ENCODE assay signal across 10 mouse cellular contexts in genomic region chr4:41609681-41610593, GRCm38 (mm10). TPM values are rescaled to one million over a fixed set of nuclear protein-coding genes. Genes with fewer than 3 reads are reported as not detected.
A peak's percentile ranks its signal among the peaks of the same experiment; 100 is the strongest.
DNase-seq lines count a peak whose midpoint lies in the region; ATAC-seq and TF ChIP-seq lines count a peak whose summit lies in the region.
"Had no signal": no experiment of that assay in that cellular context is flagged by ENCODE, and none has a peak within 500 bp of the region (broad histone marks: within the 10 kb centered on the region; RNA-seq: fewer than 3 reads in every experiment).

No protein-coding gene starts in this region.

- peak; percentile 43 for TF ChIP-seq CTCF in lung, postnatal 0 days (IDR thresholded peaks at IDR 0.05)
- TF ChIP-seq CTCF in cortical plate, adult 2 months (IDR thresholded peaks at IDR 0.05; ENCODE audit: extremely low read depth, insufficient read depth, low read length): peak; percentile 25; the same call in 1 of the 2 replicates

- H3K36me3 ChIP-seq in hindbrain, embryonic 10.5 days: no peaks in the 10 kb centered on the region
- H3K36me3 ChIP-seq in hindbrain, embryonic 11.5 days (ENCODE audit: control insufficient read depth, insufficient read depth, low read length): no peaks in the 10 kb centered on the region
- no peaks in the 10 kb centered on the region for H3K36me3 ChIP-seq in lung, postnatal 0 days (ENCODE audit: insufficient read depth, low read length)
- H3K36me3 ChIP-seq: embryonic facial prominence, embryonic 15.5 days; neural tube, embryonic 12.5 days had no signal

- no peak for ATAC-seq in hindbrain, embryonic 11.5 days (ENCODE audit: low FRiP score)
- ATAC-seq in lung, postnatal 0 days: no peak

- WGBS in hindbrain, embryonic 10.5 days: 81% methylated on average over 10 of the region's 10 CpGs
- 82% methylated on average over 10 of the region's 10 CpGs for WGBS in hindbrain, embryonic 11.5 days
- WGBS in lung, postnatal 0 days: 71% methylated on average over 10 of the region's 10 CpGs

- TF ChIP-seq EP300 in lung, postnatal 0 days (IDR thresholded peaks at IDR 0.05): no peak

- no peak overlapping the region for H3K4me2 ChIP-seq in hindbrain, embryonic 11.5 days (replicated peaks; ENCODE audit: low read depth, low read length)
- H3K4me2 ChIP-seq in lung, postnatal 0 days (replicated peaks; ENCODE audit: low read depth, low read length): no peak overlapping the region
- H3K4me2 ChIP-seq: embryonic facial prominence, embryonic 15.5 days; neural tube, embryonic 12.5 days had no signal

- DNase-seq in hindbrain, embryonic 10.5 days (ENCODE audit: low spot score): no peak
- DNase-seq in hindbrain, embryonic 11.5 days (ENCODE audit: low spot score): no peak
- no peak for DNase-seq in lung, postnatal 0 days (ENCODE audit: low spot score)
- DNase-seq in lung, postnatal 25 days (ENCODE audit: low spot score): no peak
- peak; percentile 56 for DNase-seq in thymus, postnatal 14 days
- DNase-seq in left cerebral cortex, adult 9 months (ENCODE audit: low spot score in 2 of 2): no peak
- DNase-seq in urinary bladder, postnatal 14 days (ENCODE audit: low spot score): no peak

- H3K9me3 ChIP-seq in hindbrain, embryonic 10.5 days: no peaks in the 10 kb centered on the region
- H3K9me3 ChIP-seq in hindbrain, embryonic 11.5 days (ENCODE audit: control insufficient read depth, low read length): no peaks in the 10 kb centered on the region
- H3K9me3 ChIP-seq in lung, postnatal 0 days (ENCODE audit: low read length): no peaks in the 10 kb centered on the region
- H3K9me3 ChIP-seq: embryonic facial prominence, embryonic 15.5 days; neural tube, embryonic 12.5 days had no signal

- H3K4me1 ChIP-seq in hindbrain, embryonic 10.5 days (replicated peaks): peaks cover 44% of the 10 kb centered on the region
- H3K4me1 ChIP-seq in hindbrain, embryonic 11.5 days (replicated peaks; ENCODE audit: control insufficient read depth, insufficient read depth, low read length): peaks cover 4% of the 10 kb centered on the region; the same call in 1 of the 2 replicates
- H3K4me1 ChIP-seq in lung, postnatal 0 days (ENCODE audit: insufficient read depth, low read depth, low read length): no peaks in the 10 kb centered on the region
- H3K4me1 ChIP-seq in cortical plate, adult 2 months (ENCODE audit: control insufficient read depth, insufficient read depth, low read length): no peaks in the 10 kb centered on the region
- H3K4me1 ChIP-seq: embryonic facial prominence, embryonic 15.5 days had no signal

- H3K4me3 ChIP-seq in hindbrain, embryonic 10.5 days: no peak overlapping the region
- H3K4me3 ChIP-seq in hindbrain, embryonic 11.5 days (ENCODE audit: low read depth, low read length): no peak overlapping the region
- no peak overlapping the region for H3K4me3 ChIP-seq in lung, postnatal 0 days (ENCODE audit: low read depth, low read length)
- no peak overlapping the region for H3K4me3 ChIP-seq in cortical plate, adult 2 months (ENCODE audit: insufficient read depth, low read length)
- H3K4me3 ChIP-seq: embryonic facial prominence, embryonic 15.5 days; neural tube, embryonic 12.5 days had no signal

- no peak overlapping the region for H3K9ac ChIP-seq in hindbrain, embryonic 11.5 days (ENCODE audit: low read depth, low read length)
- no peak overlapping the region for H3K9ac ChIP-seq in lung, postnatal 0 days (replicated peaks; ENCODE audit: low read depth)
- H3K9ac ChIP-seq: embryonic facial prominence, embryonic 15.5 days; neural tube, embryonic 12.5 days had no signal

- no peak for TF ChIP-seq POLR2A in cortical plate, adult 2 months (IDR thresholded peaks at IDR 0.05; ENCODE audit: extremely low read depth, insufficient read depth, low read length)

- peaks cover 3% of the 10 kb centered on the region; the same call in 1 of the 2 replicates for H3K27me3 ChIP-seq in hindbrain, embryonic 10.5 days (ENCODE audit: insufficient read depth, poor library complexity, severe bottlenecking)
- no peaks in the 10 kb centered on the region for H3K27me3 ChIP-seq in hindbrain, embryonic 11.5 days (ENCODE audit: control insufficient read depth, insufficient read depth, low read length)
- H3K27me3 ChIP-seq in lung, postnatal 0 days (replicated peaks; ENCODE audit: insufficient read depth, low read length): no peaks in the 10 kb centered on the region

- peak overlapping the region; percentile 80; the same call in 1 of the 2 replicates for H3K27ac ChIP-seq in hindbrain, embryonic 10.5 days
- H3K27ac ChIP-seq in hindbrain, embryonic 11.5 days (ENCODE audit: low read depth, low read length): no peak overlapping the region
- H3K27ac ChIP-seq in lung, postnatal 0 days (ENCODE audit: low read length): no peak overlapping the region
- H3K27ac ChIP-seq in cortical plate, adult 2 months (ENCODE audit: insufficient read depth, low read length): no peak overlapping the region
- H3K27ac ChIP-seq: embryonic facial prominence, embryonic 15.5 days; neural tube, embryonic 12.5 days had no signal

RNA-seq across cellular contexts. Expression of gene Enho, which starts 30.2 kb away (rescaled TPM):
- 27.3 and 50.9 TPM in 2 replicates for polyA plus RNA-seq in hindbrain, embryonic 10.5 days (2016; fragmentation: Nextera tagmentation; extraction: Ambion mirVana)
- 42.4 and 42.7 TPM in 2 replicates for polyA plus RNA-seq in hindbrain, embryonic 11.5 days (2014; fragmentation: Nextera tagmentation; extraction: Ambion mirVana)
- 18.9 and 25.0 TPM in 2 replicates for polyA plus RNA-seq in lung, postnatal 0 days (2015; fragmentation: Nextera tagmentation; extraction: Ambion mirVana)
- polyA plus RNA-seq in cortical plate, adult 2 months (2012; rRNA removed): 88.2 and 97.6 TPM in 2 replicates

RNA-seq across cellular contexts. Expression of gene Dnaic1, which starts 40.4 kb away (rescaled TPM):
- 1.4 and 4.3 TPM in 2 replicates for polyA plus RNA-seq in hindbrain, embryonic 10.5 days (2016; fragmentation: Nextera tagmentation; extraction: Ambion mirVana)
- 2.9 and 3.2 TPM in 2 replicates for polyA plus RNA-seq in hindbrain, embryonic 11.5 days (2014; fragmentation: Nextera tagmentation; extraction: Ambion mirVana)
- 8.9 and 9.0 TPM in 2 replicates for polyA plus RNA-seq in lung, postnatal 0 days (2015; fragmentation: Nextera tagmentation; extraction: Ambion mirVana)
- 9.8 and 12.5 TPM in 2 replicates for polyA plus RNA-seq in cortical plate, adult 2 months (2012; rRNA removed)

RNA-seq across cellular contexts. Expression of gene Fam219a, which starts 40.6 kb away (rescaled TPM):
- 6.2 and 8.3 TPM in 2 replicates for polyA plus RNA-seq in hindbrain, embryonic 10.5 days (2016; fragmentation: Nextera tagmentation; extraction: Ambion mirVana)
- 11.8 and 17.6 TPM in 2 replicates for polyA plus RNA-seq in hindbrain, embryonic 11.5 days (2014; fragmentation: Nextera tagmentation; extraction: Ambion mirVana)
- polyA plus RNA-seq in lung, postnatal 0 days (2015; fragmentation: Nextera tagmentation; extraction: Ambion mirVana): 4.7 and 5.2 TPM in 2 replicates
- 159 and 165 TPM in 2 replicates for polyA plus RNA-seq in cortical plate, adult 2 months (2012; rRNA removed)
